Mouse (Mus musculus) heart, postnatal 0 days (tissue): Measurements from ENCODE around the gene Ank2.

Experiments used
- CTCF ChIP-seq: IDR thresholded peaks from 2 replicates; pipeline ENCODE4 v1.5.1; 2016; ENCODE audit warnings: antibody characterized with exemption, control low read depth, low read depth
- EP300 ChIP-seq: IDR thresholded peaks from 2 replicates; pipeline ENCODE4 v1.6.1; 2016; ENCODE audit warnings: antibody characterized with exemption, low read depth

- TF ChIP-seq CTCF, result no peak
- no peak for TF ChIP-seq EP300
These were observed 122.2 kb downstream of the Ank2 start for GRCm38 (mm10) chr3:127376901-127377460.
